Comparison of ENCODE assay signal across 8 mouse cellular contexts in the genomic region with DNA sequence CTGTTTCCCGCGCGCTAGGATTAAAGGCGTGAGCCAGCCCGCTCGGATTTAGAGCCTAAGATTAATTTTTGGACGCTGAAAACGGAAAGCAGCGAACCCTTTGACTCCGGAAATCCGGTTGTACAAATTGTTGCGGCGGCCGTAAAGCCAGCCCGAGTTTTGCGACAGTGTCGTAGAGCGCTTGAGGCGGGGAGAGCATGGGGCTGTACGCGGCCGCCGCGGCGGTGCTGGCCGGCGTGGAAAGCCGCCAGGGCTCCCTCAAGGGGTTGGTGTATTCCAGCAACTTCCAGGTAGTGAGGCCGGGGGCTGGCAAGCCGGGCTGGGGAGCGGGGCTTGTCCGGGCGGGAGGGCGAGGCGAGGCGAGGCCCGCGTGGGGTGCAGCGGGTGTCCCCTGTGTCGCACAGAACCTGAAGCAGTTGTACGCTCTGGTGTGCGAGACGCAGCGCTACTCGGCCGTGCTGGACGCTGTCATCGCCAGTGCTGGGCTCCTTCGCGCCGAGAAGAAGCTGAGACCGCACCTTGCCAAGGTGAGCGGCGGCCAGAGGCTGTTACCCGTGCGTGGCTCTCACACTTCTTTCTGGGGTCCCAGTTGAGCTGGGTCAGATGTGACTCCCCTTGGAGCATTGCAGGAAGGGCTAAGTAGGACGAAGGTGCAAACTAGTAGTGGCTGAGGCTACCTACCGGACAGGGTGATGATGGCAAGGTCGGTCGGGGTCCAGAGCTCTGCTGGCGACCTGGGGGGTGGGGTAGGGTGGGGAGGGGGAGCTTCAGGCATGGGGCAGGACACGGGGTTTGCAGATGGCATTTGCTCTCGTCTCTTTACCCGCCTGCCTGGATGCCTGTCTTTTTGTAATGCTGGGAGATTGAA. TPM values are rescaled to one million over a fixed set of nuclear protein-coding genes. Genes with fewer than 3 reads are reported as not detected.
DNase-seq lines count a peak whose midpoint lies in the region; ATAC-seq lines count a peak whose summit lies in the region.

A gene (plus strand): TSS at position 167 of the 868 bp plus-strand sequence.

- peak; percentile 80 for ATAC-seq in hindbrain, embryonic 16.5 days

- H3K36me3 ChIP-seq in hindbrain, embryonic 16.5 days (ENCODE audit: control insufficient read depth, insufficient read depth, low read length), result peaks cover 19% of the 10 kb centered on the region; the same call in 1 of the 2 replicates
- peaks cover 11% of the 10 kb centered on the region for H3K36me3 ChIP-seq in macrophage (ENCODE audit: inconsistent target)

- H3K4me3 ChIP-seq in hindbrain, embryonic 16.5 days (ENCODE audit: low read length), result peak within 1 kb of the TSS; percentile 80
- H3K4me3 ChIP-seq in macrophage (ENCODE audit: inconsistent target), result peak within 1 kb of the TSS; percentile 72

- peak within 1 kb of the TSS; percentile 86 for H3K9ac ChIP-seq in hindbrain, embryonic 16.5 days (ENCODE audit: low read depth, low read length)

- H3K9me3 ChIP-seq in hindbrain, embryonic 16.5 days (ENCODE audit: control insufficient read depth, low read length), result no peaks in the 10 kb centered on the region

- peak within 1 kb of the TSS; percentile 73 for H3K27ac ChIP-seq in hindbrain, embryonic 16.5 days (ENCODE audit: low read depth, low read length)
- peak within 1 kb of the TSS; percentile 73 for H3K27ac ChIP-seq in macrophage

- DNase-seq in T-cell, adult 2 months (ENCODE audit: low spot score), result peak; percentile 89
- peak; percentile 96 for DNase-seq in cerebellum, postnatal 36 days
- peak; percentile 96 for DNase-seq in gastrocnemius, adult 18-20 months (ENCODE audit: low spot score)
- peak; percentile 93 to 96 for DNase-seq in left cerebral cortex, adult 18-20 months (ENCODE audit: low spot score in 2 of 2)
- peak; percentile 93 for DNase-seq in right cerebral cortex, adult 18-20 months
- DNase-seq in urinary bladder, postnatal 10 days (ENCODE audit: low spot score), result peak; percentile 90

- H3K4me2 ChIP-seq in hindbrain, embryonic 16.5 days (ENCODE audit: low read length), result peak within 1 kb of the TSS; percentile 80

- peaks cover 13% of the 10 kb centered on the region for H3K4me1 ChIP-seq in hindbrain, embryonic 16.5 days (ENCODE audit: control insufficient read depth, insufficient read depth, low read depth, low read length)

- peaks cover 7% of the 10 kb centered on the region; the same call in 1 of the 2 replicates for H3K79me2 ChIP-seq in macrophage (ENCODE audit: inconsistent target)

- WGBS in hindbrain, embryonic 16.5 days, result under 1% methylated on average over 61 of the region's 64 CpGs
- WGBS in macrophage (ENCODE audit: missing documents), result 1% methylated on average over 64 of the region's 64 CpGs

- H3K27me3 ChIP-seq in hindbrain, embryonic 16.5 days (replicated peaks; ENCODE audit: control insufficient read depth, insufficient read depth, low read length), result no peaks in the 10 kb centered on the region

RNA-seq across cellular contexts. Expression of the gene that starts here (rescaled TPM):
- 1 to 10 TPM; 6.4 to 6.7 TPM for total RNA-seq in gastrocnemius, adult 18-20 months (2021)
- 30.7 and 35.1 TPM in 2 replicates for polyA plus RNA-seq in hindbrain, embryonic 16.5 days (2015; fragmentation: Nextera tagmentation; extraction: Ambion mirVana)
- total RNA-seq in left cerebral cortex, adult 18-20 months (2021), result 10 to 100 TPM; 20.4 to 25.0 TPM
- 10 to 100 TPM in 15 of 26 experiments, 1 to 10 TPM in 11; 2.4 to 25.7 (median 11.7) TPM for total RNA-seq in macrophage (2018; cell fraction: chromatin; rRNA removed)
- 1 to 10 TPM; 1.3 to 3.8 (median 2.5) TPM for total RNA-seq in macrophage (2018; cell fraction: cytosol; rRNA removed)
- total RNA-seq in macrophage (2018; cell fraction: nucleus; rRNA removed), result 10 to 100 TPM in 6 of 26 experiments, 1 to 10 TPM in 20; 1.2 to 20.5 (median 6.1) TPM
- 2.8 to 7.5 TPM (median 3.8 TPM) in 3 replicates for polyA plus RNA-seq in macrophage (2018)

Comparison
In these comparisons a context has a peak if more than half of its experiments do, and no peak if none do; other contexts are left out.
1. Peak in every context shown above with its lines: DNase-seq, ATAC-seq, H3K4me3 ChIP-seq and H3K27ac ChIP-seq.